34 mouse cellular contexts compared by ENCODE assay signal in the genomic region with DNA sequence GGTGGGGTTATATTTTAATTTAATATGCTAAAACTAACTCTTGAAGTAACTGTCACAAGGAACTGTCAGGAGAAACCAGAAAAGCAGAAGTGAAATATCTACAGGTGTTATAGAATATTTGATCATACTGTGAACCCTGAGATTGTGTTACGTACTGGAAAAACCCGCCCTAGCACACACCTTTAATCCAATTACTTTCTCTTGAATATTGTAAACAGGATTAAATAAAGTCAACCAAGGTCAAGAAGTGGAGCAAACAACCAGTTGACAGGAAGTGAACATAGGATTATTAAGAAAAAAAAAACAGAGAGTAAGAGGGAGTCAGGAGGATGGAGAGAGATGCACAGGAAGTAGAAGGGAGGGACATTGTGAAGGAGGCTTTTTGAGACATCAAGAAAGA.
"Had no signal": no experiment of that assay in that cellular context is flagged by ENCODE, and none has a peak within 500 bp of the region (broad histone marks: within the 10 kb centered on the region; RNA-seq: fewer than 3 reads in every experiment).

No protein-coding gene starts in this region.

- H3K9ac ChIP-seq: heart, embryonic 12.5 days; heart, embryonic 13.5 days; heart, embryonic 15.5 days; hindbrain, embryonic 12.5 days; hindbrain, embryonic 13.5 days; hindbrain, embryonic 14.5 days; hindbrain, embryonic 15.5 days; intestine, embryonic 15.5 days; kidney, embryonic 15.5 days had no signal

- H3K27me3 ChIP-seq: heart, embryonic 12.5 days; heart, embryonic 13.5 days; heart, embryonic 15.5 days; hindbrain, embryonic 12.5 days; hindbrain, embryonic 13.5 days; hindbrain, embryonic 15.5 days; intestine, embryonic 15.5 days; kidney, embryonic 15.5 days had no signal

- H3K27ac ChIP-seq: heart, embryonic 10.5 days; heart, embryonic 13.5 days; heart, embryonic 15.5 days; hindbrain, embryonic 10.5 days; hindbrain, embryonic 12.5 days; hindbrain, embryonic 13.5 days; hindbrain, embryonic 14.5 days; hindbrain, embryonic 15.5 days; hindbrain, postnatal 0 days; intestine, embryonic 15.5 days; kidney, embryonic 15.5 days; kidney, postnatal 0 days had no signal

- DNase-seq: heart, postnatal 10 days; heart, postnatal 14 days; heart, postnatal 36 days; heart, postnatal 4 days; kidney, adult 11 months; kidney, adult 18-20 months; kidney, adult 2 months; kidney, adult 8-10 months; kidney, adult 9 months; kidney, postnatal 10 days; kidney, postnatal 14 days; kidney, postnatal 25 days; kidney, postnatal 36 days; kidney, postnatal 4 days; layer of hippocampus, adult 9-11 months; layer of hippocampus, postnatal 36 days had no signal

- H3K4me3 ChIP-seq: heart, embryonic 10.5 days; heart, embryonic 12.5 days; heart, embryonic 13.5 days; heart, embryonic 15.5 days; hindbrain, embryonic 10.5 days; hindbrain, embryonic 12.5 days; hindbrain, embryonic 13.5 days; hindbrain, embryonic 15.5 days; intestine, embryonic 15.5 days; kidney, embryonic 15.5 days had no signal

- ATAC-seq: hindbrain, embryonic 16.5 days; hindbrain, postnatal 0 days; inflammation-experienced regulatory T-cells, adult 6 months; intestine, embryonic 15.5 days; intestine, embryonic 16.5 days; intestine, postnatal 0 days had no signal

- H3K9me3 ChIP-seq: heart, embryonic 10.5 days; heart, embryonic 12.5 days; heart, embryonic 13.5 days; heart, embryonic 15.5 days; hindbrain, embryonic 10.5 days; hindbrain, embryonic 12.5 days; hindbrain, embryonic 13.5 days; intestine, embryonic 15.5 days; kidney, embryonic 15.5 days had no signal

- H3K4me1 ChIP-seq: heart, embryonic 10.5 days; heart, embryonic 12.5 days; heart, embryonic 13.5 days; heart, embryonic 15.5 days; hindbrain, embryonic 10.5 days; hindbrain, embryonic 12.5 days; hindbrain, embryonic 13.5 days; hindbrain, embryonic 15.5 days; intestine, embryonic 15.5 days; kidney, embryonic 15.5 days had no signal

- H3K4me2 ChIP-seq: heart, embryonic 11.5 days; heart, embryonic 12.5 days; heart, embryonic 13.5 days; heart, embryonic 15.5 days; hindbrain, embryonic 12.5 days; hindbrain, embryonic 13.5 days; hindbrain, embryonic 14.5 days; hindbrain, embryonic 15.5 days; intestine, embryonic 15.5 days; kidney, embryonic 15.5 days had no signal
